Mouse (Mus musculus) heart, adult 2 months (tissue): Measurements from ENCODE around the gene Dtx1. TPM values are rescaled to one million over a fixed set of nuclear protein-coding genes. Genes with fewer than 3 reads are reported as not detected.
A peak's percentile ranks its signal among the peaks of the same experiment; 100 is the strongest.

ENCODE experiments used
- DNase-seq, 2 experiments: peaks; one replicate each; pipeline ENCODE4 v3.0.0; 2021
- H3K27ac ChIP-seq: fragments of 200-600 bp; 2 replicates; pipeline ENCODE4 v1.8.1; 2022
- H3K27me3 ChIP-seq: fragments of 200-500 bp; 2 replicates; pipeline ENCODE4 v1.6.1; 2012; ENCODE audit warnings: mild to moderate bottlenecking, low read length, inconsistent platforms, mixed read lengths; ENCODE audit not compliant: control insufficient read depth, insufficient read depth
- H3K36me3 ChIP-seq: fragments of 200-500 bp; 2 replicates; pipeline ENCODE4 v1.6.1; 2012; ENCODE audit warnings: low read length, inconsistent platforms; ENCODE audit not compliant: control insufficient read depth, insufficient read depth
- H3K4me1 ChIP-seq: fragments of 200-500 bp; 2 replicates; pipeline ENCODE4 v1.6.1; 2011; ENCODE audit warnings: low read length; ENCODE audit not compliant: control insufficient read depth, insufficient read depth
- H3K4me3 ChIP-seq: fragments of 200-600 bp; 2 replicates; pipeline ENCODE4 v1.8.1; 2022
- H3K79me2 ChIP-seq: fragments of 200-500 bp; replicated peaks from 2 replicates; pipeline ENCODE4 v1.6.1; 2012; ENCODE audit warnings: mild to moderate bottlenecking, inconsistent platforms, low read length, moderate library complexity, mixed read lengths; ENCODE audit not compliant: control insufficient read depth, insufficient read depth
- H3K9ac ChIP-seq: fragments of 200-500 bp; 2 replicates; pipeline ENCODE4 v1.6.1; 2012; ENCODE audit warnings: low read depth, mild to moderate bottlenecking, control low read depth, inconsistent platforms, low read length, mixed read lengths
- CTCF ChIP-seq: fragments of 200-600 bp; IDR thresholded peaks from 2 replicates; pipeline ENCODE4 v1.8.1; 2022; ENCODE audit warnings: antibody characterized with exemption, mild to moderate bottlenecking, moderate library complexity
- EP300 ChIP-seq: fragments of 200-500 bp; IDR thresholded peaks from 2 replicates; pipeline ENCODE4 v1.6.1; 2011; ENCODE audit warnings: low read depth, low read length, control low read depth; ENCODE audit not compliant: insufficient read depth
- POLR2A ChIP-seq: fragments of 200-500 bp; IDR thresholded peaks from 2 replicates; pipeline ENCODE4 v1.6.1; 2011; ENCODE audit warnings: mild to moderate bottlenecking, low read depth, low read length, control low read depth; ENCODE audit not compliant: insufficient read depth
- WGBS: fragments of 180-500 bp; shearing (Covaris S2); methylation state at CpG from one replicate; pipeline ENCODE4 v1.1.7; 2018; 5-methylcytosine and 5-hydroxymethylcytosine counted together
- intact Hi-C: fragments of 180-260 bp; cut with DNase I; formaldehyde crosslinking; loops from one replicate; pipeline ENCODE4 v1.15.1; 2025
- polyA plus RNA-seq: library from polyadenylated mRNA; depleted of rRNA; stranded (reverse); fragments of >200 nt; gene quantifications from 2 replicates; pipeline ENCODE4 v1.2.3, GENCODE M21; 2012
- total RNA-seq, 2 experiments: library from RNA; stranded (reverse); gene quantifications; 2 replicates each; pipeline ENCODE4 v1.2.3; 2021

The Dtx1 gene
- total and polyA plus RNA-seq, 3 experiments: 2.1 to 4.2 (median 2.7) TPM

GRCm38 (mm10) chr5:120687897-120688296 lies 23.8 kb downstream of the Dtx1 start:
- Histone ChIP-seq H3K27ac (no peak overlapping the region), H3K9ac (no peak overlapping the region), H3K36me3 (no peaks in the 10 kb centered on the region), H3K4me3 (no peak overlapping the region), H3K27me3 (peaks cover 2% of the 10 kb centered on the region; the same call in 1 of the 2 replicates), H3K79me2 (no peaks in the 10 kb centered on the region), H3K4me1 (no peaks in the 10 kb centered on the region)
- 76% methylated on average over 5 of the region's 5 CpGs for WGBS
- intact Hi-C loops: no loop called here
- no peak for DNase-seq
- no peak for TF ChIP-seq POLR2A
- TF ChIP-seq EP300: no peak
- TF ChIP-seq CTCF: no peak

DNA sequence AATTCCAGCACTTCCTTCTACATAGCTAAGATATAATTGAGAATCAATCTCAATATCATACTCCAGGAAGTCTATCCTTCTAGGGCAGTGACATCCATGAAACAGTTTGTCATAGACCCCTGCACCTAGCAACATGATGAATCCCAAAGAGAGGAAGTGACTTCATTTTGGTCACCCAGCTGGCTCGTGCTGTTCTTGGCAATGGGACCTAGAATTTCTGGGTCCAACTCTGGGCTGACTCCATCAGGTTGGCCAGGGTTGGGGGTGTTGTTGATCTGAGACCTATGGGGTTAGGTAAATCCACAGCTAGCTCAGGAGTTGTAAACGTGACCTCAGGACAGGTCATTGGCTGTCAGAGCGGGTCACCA lies 24.3 kb downstream of the Dtx1 start:
- peaks cover 3% of the 10 kb centered on the region; the same call in 1 of the 2 replicates for H3K27me3 ChIP-seq
- H3K9ac ChIP-seq: no peak overlapping the region
- H3K79me2 ChIP-seq: no peaks in the 10 kb centered on the region
- no peak overlapping the region for H3K4me3 ChIP-seq
- DNase-seq: no peak
- 66% methylated on average over 3 of the region's 3 CpGs for WGBS
- no peak overlapping the region for H3K27ac ChIP-seq
- H3K36me3 ChIP-seq: no peaks in the 10 kb centered on the region
- no peaks in the 10 kb centered on the region for H3K4me1 ChIP-seq
- intact Hi-C loops: no loop called here
- TF ChIP-seq POLR2A: no peak
- no peak for TF ChIP-seq CTCF
- no peak for TF ChIP-seq EP300

DNA sequence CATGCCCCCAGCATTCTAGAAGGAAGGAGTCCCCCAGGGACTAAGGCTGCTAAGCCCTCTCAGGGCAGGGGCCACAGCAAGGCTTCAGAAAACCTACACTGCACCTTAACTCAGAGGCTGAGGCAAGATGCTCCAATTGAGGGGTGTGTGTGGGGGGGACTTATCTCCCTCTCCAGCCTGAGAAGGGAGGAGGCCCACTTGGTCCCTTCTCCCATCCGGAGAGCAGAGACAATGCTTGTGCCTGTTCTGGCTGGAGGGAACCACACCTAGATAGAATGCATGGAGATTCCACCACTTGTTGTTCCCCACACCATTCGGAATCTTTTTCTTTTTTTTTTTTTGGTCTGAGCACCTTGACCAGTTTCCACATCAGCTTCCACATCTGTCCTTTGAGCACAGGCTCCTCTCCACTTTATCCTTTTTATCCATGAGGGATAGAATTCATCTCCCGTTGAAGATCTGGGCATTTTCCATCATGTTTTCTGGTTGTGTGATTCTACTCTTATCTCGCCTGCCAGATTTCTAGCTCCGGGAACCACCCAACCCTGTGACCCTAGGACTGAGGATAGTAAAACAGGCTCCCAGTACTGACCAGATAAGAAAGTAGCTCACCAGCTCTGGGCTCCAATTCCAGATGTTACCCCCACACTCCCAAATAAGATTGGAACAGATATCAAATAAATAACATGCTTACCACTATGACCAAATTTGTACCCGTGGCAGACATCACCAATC lies 24.8 kb downstream of the Dtx1 start:
- Histone ChIP-seq H3K27me3 (peaks cover 8% of the 10 kb centered on the region; the same call in 1 of the 2 replicates), H3K36me3 (no peaks in the 10 kb centered on the region), H3K9ac (no peak overlapping the region), H3K79me2 (no peaks in the 10 kb centered on the region), H3K27ac (no peak overlapping the region), H3K4me3 (no peak overlapping the region), H3K4me1 (no peaks in the 10 kb centered on the region)
- intact Hi-C loops: no loop called here
- DNase-seq: no peak
- no peak for TF ChIP-seq POLR2A
- TF ChIP-seq EP300: no peak
- no peak for TF ChIP-seq CTCF
- WGBS: 40% methylated on average over 6 of the region's 6 CpGs

DNA sequence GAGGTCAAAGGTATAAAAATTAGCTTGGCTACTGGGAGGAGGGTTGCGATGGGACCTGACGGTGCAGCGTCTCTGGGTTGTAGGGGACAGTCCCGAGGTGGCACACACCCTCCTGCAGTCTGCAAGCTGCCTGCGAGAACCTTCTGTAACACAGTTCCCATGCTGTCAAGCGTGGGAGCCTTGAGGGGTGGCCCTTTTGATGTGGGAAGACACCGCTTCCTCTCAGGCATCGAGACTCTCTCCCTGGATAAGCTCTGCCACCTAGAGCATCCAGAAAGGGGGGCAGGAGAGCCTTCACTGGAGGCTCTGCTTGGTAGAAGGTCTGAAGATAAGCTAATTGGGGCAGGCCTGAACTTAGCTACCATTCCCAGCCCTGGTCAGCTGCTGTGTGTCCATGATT lies 26.0 kb downstream of the Dtx1 start:
- no peaks in the 10 kb centered on the region for H3K79me2 ChIP-seq
- intact Hi-C loops: no loop called here
- peak in 1 of 2 experiments; percentile 35 for DNase-seq
- H3K27ac ChIP-seq: no peak overlapping the region
- H3K27me3 ChIP-seq: peaks cover 8% of the 10 kb centered on the region; the same call in 1 of the 2 replicates
- TF ChIP-seq POLR2A (no peak), EP300 (no peak), CTCF (no peak)
- 59% methylated on average over 8 of the region's 8 CpGs for WGBS
- H3K9ac ChIP-seq: no peak overlapping the region
- H3K4me1 ChIP-seq: no peaks in the 10 kb centered on the region
- H3K4me3 ChIP-seq: no peak overlapping the region
- H3K36me3 ChIP-seq: no peaks in the 10 kb centered on the region

- 14% methylated on average over 24 of the region's 24 CpGs for WGBS
- peaks cover 8% of the 10 kb centered on the region; the same call in 1 of the 2 replicates for H3K27me3 ChIP-seq
- no peak for DNase-seq
- H3K9ac ChIP-seq: no peak overlapping the region
- no peak for TF ChIP-seq POLR2A
- no peak for TF ChIP-seq EP300
- TF ChIP-seq CTCF: no peak
- no peaks in the 10 kb centered on the region for H3K4me1 ChIP-seq
- no peak overlapping the region for H3K27ac ChIP-seq
- no peak overlapping the region for H3K4me3 ChIP-seq
- H3K79me2 ChIP-seq: no peaks in the 10 kb centered on the region
- intact Hi-C loops: no loop called here
- no peaks in the 10 kb centered on the region for H3K36me3 ChIP-seq
These were observed 28.6 kb downstream of the Dtx1 start for GRCm38 (mm10) chr5:120682982-120683771.

DNA sequence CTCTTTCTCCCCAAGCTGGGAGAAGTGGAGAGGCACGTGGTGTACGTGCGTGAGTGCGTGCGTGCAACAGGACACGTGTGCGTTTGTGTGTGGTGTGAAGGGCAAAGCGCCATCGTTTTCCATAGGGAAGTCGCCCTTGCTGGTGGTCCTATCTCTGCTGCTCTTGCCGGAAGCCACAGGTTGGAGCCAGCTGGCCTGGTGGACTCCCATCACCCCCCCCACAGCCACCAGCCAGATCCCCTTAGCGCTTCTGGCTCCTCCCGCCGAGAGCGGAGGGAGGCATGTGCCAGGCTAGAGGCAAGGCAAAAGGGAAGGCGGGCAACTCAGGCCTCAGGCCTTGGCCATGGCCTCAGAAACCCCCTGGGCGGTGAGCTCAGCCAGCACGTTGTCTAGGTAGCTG lies 30.8 kb downstream of the Dtx1 start:
- no peaks in the 10 kb centered on the region for H3K79me2 ChIP-seq
- no peak for TF ChIP-seq CTCF
- TF ChIP-seq POLR2A: no peak
- TF ChIP-seq EP300: no peak
- peaks cover 8% of the 10 kb centered on the region; the same call in 1 of the 2 replicates for H3K27me3 ChIP-seq
- intact Hi-C loops: loop anchor here (2.0 kb wide), 1 partner anchor 34 kb away; no protein-coding TSS in a partner anchor
- no peak overlapping the region for H3K27ac ChIP-seq
- no peaks in the 10 kb centered on the region for H3K36me3 ChIP-seq
- no peak for DNase-seq
- H3K4me3 ChIP-seq: no peak overlapping the region
- 84% methylated on average over 18 of the region's 18 CpGs for WGBS
- H3K4me1 ChIP-seq: no peaks in the 10 kb centered on the region
- H3K9ac ChIP-seq: no peak overlapping the region
